Mouse (Mus musculus) heart, embryonic 13.5 days (tissue): ENCODE measurements at regions not wholly inside any gene's neighbourhood (a gene's known extent, or its start where the extent isn't known, plus 50 kb on each side); places are given as distances from the start of the nearest gene placed in this dataset.
A peak's percentile ranks its signal among the peaks of the same experiment; 100 is the strongest.

Experiments
- ATAC-seq: fragments of 200-750 bp; cut with Nextera tagmentation; 2 replicates; pipeline ENCODE4 v1.8.0; 2017; ENCODE audit warnings: moderate TSS enrichment; ENCODE audit not compliant: insufficient number of reproducible peaks, low FRiP score, low TSS enrichment; ENCODE audit errors: extremely low read depth
- H3K27ac ChIP-seq: fragments of 300-500 bp; sonication (generic); replicated peaks from 2 replicates; pipeline ENCODE4 v1.5.1; 2015; ENCODE audit warnings: moderate library complexity, mild to moderate bottlenecking, inconsistent platforms
- H3K27me3 ChIP-seq: fragments of 300-500 bp; sonication (generic); replicated peaks from 2 replicates; pipeline ENCODE4 v1.6.1; 2015; ENCODE audit warnings: mild to moderate bottlenecking, inconsistent platforms
- H3K36me3 ChIP-seq: fragments of 300-500 bp; sonication (generic); 2 replicates; pipeline ENCODE4 v1.6.1; 2015; ENCODE audit warnings: mild to moderate bottlenecking, inconsistent platforms
- H3K4me1 ChIP-seq: fragments of 300-500 bp; sonication (generic); 2 replicates; pipeline ENCODE4 v1.6.1; 2015; ENCODE audit warnings: inconsistent platforms
- H3K4me2 ChIP-seq: fragments of 300-500 bp; sonication (generic); 2 replicates; pipeline ENCODE4 v1.6.1; 2015; ENCODE audit warnings: inconsistent platforms, mild to moderate bottlenecking, moderate library complexity
- H3K4me3 ChIP-seq: fragments of 300-500 bp; sonication (generic); 2 replicates; pipeline ENCODE4 v1.5.1; 2015; ENCODE audit warnings: moderate library complexity, mild to moderate bottlenecking, inconsistent platforms
- H3K9ac ChIP-seq: fragments of 300-500 bp; sonication (generic); 2 replicates; pipeline ENCODE4 v1.6.1; 2015; ENCODE audit warnings: inconsistent platforms, mild to moderate bottlenecking, moderate library complexity
- H3K9me3 ChIP-seq: fragments of 300-500 bp; sonication (generic); 2 replicates; pipeline ENCODE4 v1.6.1; 2016; ENCODE audit warnings: inconsistent platforms
- WGBS: fragments of 180-500 bp; shearing (Covaris S2); methylation state at CpG from one replicate; pipeline ENCODE4 v1.1.7; 2015; ENCODE audit warnings: mixed read lengths; 5-methylcytosine and 5-hydroxymethylcytosine counted together

DNA sequence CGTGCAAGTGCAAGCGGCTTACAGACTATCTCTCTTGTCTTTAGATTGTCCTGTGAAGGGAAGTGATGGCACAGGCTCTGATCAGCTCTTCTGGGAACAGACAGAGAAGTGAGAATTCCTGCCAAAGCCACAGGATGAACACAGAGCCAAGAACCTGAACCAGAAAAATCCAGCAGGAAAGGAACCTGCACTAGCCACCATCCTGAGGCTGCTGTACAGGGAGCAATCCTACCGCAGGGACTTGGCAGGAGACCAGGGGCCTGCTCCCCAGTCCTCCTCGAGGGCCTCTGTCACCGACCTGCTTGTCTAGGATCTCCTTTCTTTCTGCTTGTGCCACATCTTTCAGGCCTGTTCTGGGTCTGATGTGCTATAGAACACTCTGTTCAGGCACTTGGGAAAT, 65.0 kb upstream of the Polg start:
- H3K4me3 ChIP-seq: no peak overlapping the region
- H3K9ac ChIP-seq: no peak overlapping the region
- no peak for ATAC-seq
- no peak overlapping the region for H3K4me2 ChIP-seq
- H3K4me1 ChIP-seq: peaks cover 19% of the 10 kb centered on the region
- peaks cover 97% of the 10 kb centered on the region for H3K27me3 ChIP-seq
- no peaks in the 10 kb centered on the region for H3K9me3 ChIP-seq
- WGBS: 21% methylated on average over 5 of the region's 5 CpGs
- H3K27ac ChIP-seq: no peak overlapping the region
- H3K36me3 ChIP-seq: no peaks in the 10 kb centered on the region

DNA sequence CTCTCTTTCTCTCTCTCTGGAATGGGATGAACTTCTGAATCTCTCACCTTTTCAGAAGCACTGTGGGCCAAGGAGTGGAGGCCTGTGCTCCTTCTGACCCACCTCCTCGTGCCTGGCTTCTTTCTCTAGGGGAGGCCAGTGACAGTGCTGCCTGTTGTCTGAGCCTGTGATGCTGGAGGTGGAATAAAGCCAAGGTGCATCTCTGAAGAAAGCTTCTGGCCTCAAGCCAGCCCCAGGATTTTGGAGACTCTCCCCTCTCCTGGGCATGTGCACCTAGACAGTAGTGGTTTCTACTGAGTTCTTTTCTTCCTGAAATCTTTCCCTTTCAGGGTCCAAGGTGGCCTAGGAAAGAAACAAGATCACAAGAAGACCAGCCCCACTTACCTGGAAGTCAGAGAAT, 63.3 kb upstream of the Polg start:
- 15% methylated on average over 1 of the region's 1 CpGs for WGBS

DNA sequence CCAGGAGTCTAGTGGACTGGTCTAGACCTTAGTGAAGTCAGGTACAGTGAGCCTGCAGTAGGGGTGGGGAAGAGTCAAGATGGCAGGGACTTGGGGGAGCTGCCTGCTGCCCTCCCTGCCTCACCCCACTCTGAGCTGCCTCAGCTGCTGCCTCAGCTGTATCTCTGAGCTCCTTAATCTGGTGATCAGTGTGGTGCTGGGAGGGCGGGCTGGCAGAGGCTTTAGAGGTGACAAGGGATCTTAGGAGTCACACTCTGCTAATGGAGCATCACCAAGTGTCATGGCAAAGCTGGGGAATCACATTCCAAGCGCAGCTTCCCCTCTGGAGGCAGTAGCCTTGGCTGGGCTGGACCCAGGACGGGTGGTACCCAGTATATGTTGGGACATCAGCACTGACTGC, 61.8 kb upstream of the Polg start:
- WGBS: 24% methylated on average over 3 of the region's 3 CpGs
- no peak overlapping the region for H3K27ac ChIP-seq
- ATAC-seq: no peak

More for the DNA sequence above, 63.3 kb upstream of the Polg start:
- Histone ChIP-seq H3K27ac (no peak overlapping the region), H3K4me3 (no peak overlapping the region), H3K9me3 (no peaks in the 10 kb centered on the region), H3K4me1 (peaks cover 24% of the 10 kb centered on the region), H3K36me3 (no peaks in the 10 kb centered on the region), H3K9ac (no peak overlapping the region), H3K4me2 (no peak overlapping the region), H3K27me3 (peaks cover 97% of the 10 kb centered on the region)
- ATAC-seq: no peak

DNA sequence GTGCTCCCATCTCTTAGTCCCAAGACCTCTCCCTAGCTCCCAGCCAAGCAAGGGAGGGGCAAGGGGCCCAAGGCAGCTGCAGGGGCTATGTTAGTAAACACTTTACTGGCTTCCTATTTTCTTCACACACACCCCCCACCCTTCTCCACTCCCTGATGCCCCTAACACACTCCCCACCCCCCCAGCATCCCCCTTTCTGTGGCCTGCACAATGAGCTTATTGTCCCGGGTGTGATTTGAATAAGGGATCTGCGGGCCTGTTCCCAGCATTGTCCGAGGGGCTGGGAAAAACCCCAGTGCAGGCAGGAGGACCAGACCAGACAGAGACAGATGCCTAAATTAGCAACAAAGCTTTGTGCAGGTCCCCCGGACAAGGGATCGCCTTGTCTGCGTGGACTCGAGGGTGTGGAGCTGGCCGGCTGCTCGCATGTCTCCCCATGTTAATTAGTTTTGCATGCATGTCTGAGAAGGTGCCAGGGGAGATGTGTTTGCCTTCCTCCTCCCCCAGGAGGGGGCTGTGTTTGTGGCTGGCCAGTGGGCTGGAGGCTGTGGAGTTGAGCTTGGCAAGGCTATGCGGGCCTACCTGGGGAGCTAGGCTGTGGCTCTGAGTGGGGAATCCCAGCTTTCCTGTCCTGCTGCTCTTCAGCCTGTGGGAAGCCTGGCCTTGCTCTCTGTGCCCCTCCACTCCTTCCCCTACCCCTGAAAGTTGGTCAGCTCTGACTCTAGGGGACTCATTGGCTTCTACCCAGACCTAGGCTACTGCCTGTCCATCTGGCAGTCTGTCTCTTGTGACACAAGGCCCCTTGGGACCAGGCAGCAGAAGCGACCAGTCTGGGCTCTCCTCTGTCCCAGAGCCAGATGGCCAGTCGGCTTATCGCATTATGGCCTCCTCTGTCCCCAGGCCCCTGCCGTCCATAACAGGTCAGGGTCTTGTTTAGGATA, 59.8 kb upstream of the Polg start:
- H3K27ac ChIP-seq: no peak overlapping the region
- H3K9ac ChIP-seq: no peak overlapping the region
- 33% methylated on average over 14 of the region's 14 CpGs for WGBS
- H3K9me3 ChIP-seq: no peaks in the 10 kb centered on the region
- H3K4me1 ChIP-seq: peaks cover 22% of the 10 kb centered on the region
- H3K36me3 ChIP-seq: no peaks in the 10 kb centered on the region
- no peak overlapping the region for H3K4me2 ChIP-seq
- no peak for ATAC-seq
- peaks cover 94% of the 10 kb centered on the region for H3K27me3 ChIP-seq
- no peak overlapping the region for H3K4me3 ChIP-seq

More for the DNA sequence above, 61.8 kb upstream of the Polg start:
- Histone ChIP-seq H3K4me3 (no peak overlapping the region), H3K27me3 (peaks cover 97% of the 10 kb centered on the region), H3K4me2 (no peak overlapping the region), H3K9ac (no peak overlapping the region), H3K9me3 (no peaks in the 10 kb centered on the region), H3K36me3 (no peaks in the 10 kb centered on the region), H3K4me1 (peaks cover 22% of the 10 kb centered on the region)

- no peak overlapping the region for H3K9ac ChIP-seq
- no peak overlapping the region for H3K27ac ChIP-seq
- no peaks in the 10 kb centered on the region for H3K9me3 ChIP-seq
- H3K4me2 ChIP-seq: no peak overlapping the region
- H3K4me3 ChIP-seq: no peak overlapping the region
- peaks cover 84% of the 10 kb centered on the region for H3K27me3 ChIP-seq
- no peak for ATAC-seq
- WGBS: 43% methylated on average over 10 of the region's 10 CpGs
- peaks cover 33% of the 10 kb centered on the region for H3K4me1 ChIP-seq
- no peaks in the 10 kb centered on the region for H3K36me3 ChIP-seq
Measured at GRCm38 (mm10) chr7:79524921-79525320, 58.8 kb upstream of the Polg start.

DNA sequence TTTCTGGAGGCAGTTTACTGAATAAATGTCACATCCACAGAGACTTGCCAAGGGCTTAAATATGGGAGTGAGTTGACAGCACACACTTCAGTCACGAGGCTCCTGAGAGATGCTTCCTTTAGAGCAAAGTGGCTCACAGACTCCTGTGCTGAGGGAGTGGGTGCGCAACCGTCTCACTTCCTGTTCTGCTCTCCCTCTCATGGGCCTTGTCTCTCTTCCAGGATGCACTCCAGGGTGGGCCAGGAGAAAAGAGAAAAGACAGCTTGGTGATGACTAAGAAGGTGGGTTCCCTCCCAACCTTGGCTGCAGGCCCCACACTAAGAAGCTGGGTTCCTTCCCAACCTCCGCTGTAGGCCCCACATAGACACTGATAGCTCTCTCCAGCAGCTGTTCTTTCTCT, 57.5 kb upstream of the Polg start:
- H3K4me2 ChIP-seq: no peak overlapping the region
- peaks cover 36% of the 10 kb centered on the region for H3K4me1 ChIP-seq
- ATAC-seq: no peak
- H3K9me3 ChIP-seq: no peaks in the 10 kb centered on the region
- H3K4me3 ChIP-seq: no peak overlapping the region
- H3K27me3 ChIP-seq: peaks cover 83% of the 10 kb centered on the region
- 68% methylated on average over 4 of the region's 4 CpGs for WGBS
- H3K27ac ChIP-seq: no peak overlapping the region
- H3K36me3 ChIP-seq: no peaks in the 10 kb centered on the region
- no peak overlapping the region for H3K9ac ChIP-seq

GRCm38 (mm10) chr7:79522046-79522445, 55.9 kb upstream of the Polg start:
- no peak overlapping the region for H3K4me2 ChIP-seq
- WGBS: 80% methylated on average over 3 of the region's 3 CpGs

GRCm38 (mm10) chr7:79521259-79521658, 55.1 kb upstream of the Polg start:
- WGBS: 29% methylated on average over 5 of the region's 5 CpGs
- Histone ChIP-seq H3K27me3 (peaks cover 83% of the 10 kb centered on the region), H3K27ac (no peak overlapping the region), H3K9me3 (no peaks in the 10 kb centered on the region), H3K4me3 (no peak overlapping the region), H3K4me2 (no peak overlapping the region), H3K4me1 (peaks cover 36% of the 10 kb centered on the region), H3K36me3 (no peaks in the 10 kb centered on the region), H3K9ac (no peak overlapping the region)
- ATAC-seq: no peak

More at GRCm38 (mm10) chr7:79522046-79522445, 55.9 kb upstream of the Polg start:
- Histone ChIP-seq H3K4me3 (no peak overlapping the region), H3K36me3 (no peaks in the 10 kb centered on the region), H3K27ac (no peak overlapping the region), H3K27me3 (peaks cover 83% of the 10 kb centered on the region), H3K9me3 (no peaks in the 10 kb centered on the region), H3K9ac (no peak overlapping the region), H3K4me1 (peaks cover 36% of the 10 kb centered on the region)
- no peak for ATAC-seq

GRCm38 (mm10) chr7:79520222-79520710, 54.1 kb upstream of the Polg start:
- Histone ChIP-seq H3K9me3 (no peaks in the 10 kb centered on the region), H3K27ac (no peak overlapping the region), H3K4me2 (no peak overlapping the region), H3K9ac (no peak overlapping the region), H3K4me3 (no peak overlapping the region), H3K36me3 (no peaks in the 10 kb centered on the region), H3K27me3 (peaks cover 83% of the 10 kb centered on the region), H3K4me1 (peaks cover 30% of the 10 kb centered on the region)
- WGBS: 2% methylated on average over 2 of the region's 2 CpGs
- ATAC-seq: peak; percentile 53

- H3K27ac ChIP-seq: no peak overlapping the region
- peaks cover 26% of the 10 kb centered on the region for H3K4me1 ChIP-seq
- no peak overlapping the region for H3K4me2 ChIP-seq
- no peak for ATAC-seq
- peaks cover 83% of the 10 kb centered on the region for H3K27me3 ChIP-seq
- H3K36me3 ChIP-seq: no peaks in the 10 kb centered on the region
- 65% methylated on average over 7 of the region's 7 CpGs for WGBS
- no peak overlapping the region for H3K4me3 ChIP-seq
- no peaks in the 10 kb centered on the region for H3K9me3 ChIP-seq
- H3K9ac ChIP-seq: no peak overlapping the region
Measured at GRCm38 (mm10) chr7:79518928-79519327, 52.8 kb upstream of the Polg start.

- Histone ChIP-seq H3K27me3 (peaks cover 83% of the 10 kb centered on the region), H3K9ac (no peak overlapping the region), H3K4me3 (no peak overlapping the region), H3K27ac (no peak overlapping the region), H3K4me1 (peaks cover 26% of the 10 kb centered on the region), H3K9me3 (no peaks in the 10 kb centered on the region), H3K36me3 (no peaks in the 10 kb centered on the region), H3K4me2 (no peak overlapping the region)
- no peak for ATAC-seq
- WGBS: 59% methylated on average over 5 of the region's 5 CpGs
Measured at GRCm38 (mm10) chr7:79517581-79518337, 51.6 kb upstream of the Polg start.
